15 mouse cellular contexts compared by ENCODE assay signal in genomic region chr2:102383069-102383834, GRCm38 (mm10). TPM values are rescaled to one million over a fixed set of nuclear protein-coding genes. Genes with fewer than 3 reads are reported as not detected.
DNase-seq lines count a peak whose midpoint lies in the region; ATAC-seq and TF ChIP-seq lines count a peak whose summit lies in the region.
"Had no signal": no experiment of that assay in that cellular context is flagged by ENCODE, and none has a peak within 500 bp of the region (broad histone marks: within the 10 kb centered on the region; RNA-seq: fewer than 3 reads in every experiment).

No protein-coding gene starts in this region.

- no peak overlapping the region for H3K4me2 ChIP-seq in forebrain, embryonic 12.5 days
- no peak overlapping the region for H3K4me2 ChIP-seq in forebrain, embryonic 13.5 days
- H3K4me2 ChIP-seq in CH12.LX (ENCODE audit: insufficient read depth, low read depth, poor library complexity, severe bottlenecking): peak overlapping the region; percentile 47
- H3K4me2 ChIP-seq: embryonic facial prominence, embryonic 13.5 days; stomach, embryonic 15.5 days had no signal

- no peak for TF ChIP-seq POLR2A in kidney, adult 2 months (IDR thresholded peaks at IDR 0.05; ENCODE audit: low read depth, low read length)
- TF ChIP-seq POLR2A in CH12.LX (IDR thresholded peaks at IDR 0.05; ENCODE audit: low read depth, low read length): no peak

- dilution Hi-C loops in CH12.LX (cut with MboI; ENCODE audit: extremely low pct_ligation_motif_present, extremely low pct_unique_long_range_greater_than_20kb, low sequenced_read_pairs): no loop called here

- TF ChIP-seq CTCF in kidney, adult 2 months (conservative IDR thresholded peaks at IDR 0.05; ENCODE audit: insufficient read depth, insufficient read length, low read depth, low read length): no peak
- no peak for TF ChIP-seq CTCF in CH12.LX (conservative IDR thresholded peaks at IDR 0.05 in 1 of 2, IDR thresholded peaks at IDR 0.05 in 1 of 2; ENCODE audit: low read depth in 2 of 2, low read length in 2 of 2)

- TF ChIP-seq RAD21 in CH12.LX (IDR thresholded peaks at IDR 0.05; ENCODE audit: low read depth, low read length): no peak

- in situ Hi-C loops in CH12.LX (cut with MboI; ENCODE audit: low pct_ligation_motif_present, low pct_unique_long_range_greater_than_20kb, low sequenced_read_pairs): no loop called here

- peaks cover 16% of the 10 kb centered on the region for H3K4me1 ChIP-seq in forebrain, embryonic 12.5 days
- peaks cover 22% of the 10 kb centered on the region for H3K4me1 ChIP-seq in forebrain, embryonic 13.5 days
- H3K4me1 ChIP-seq in kidney, adult 2 months (ENCODE audit: control insufficient read depth, insufficient read depth, low read length): peaks cover 42% of the 10 kb centered on the region
- H3K4me1 ChIP-seq in CH12.LX (ENCODE audit: control insufficient read depth in 1 of 2, insufficient read depth in 2 of 2): peaks cover 5 to 55% of the 10 kb centered on the region in 2 experiments; a peak in 3 of 4 replicates

- no peak for ATAC-seq in forebrain, embryonic 12.5 days (ENCODE audit: low FRiP score)
- ATAC-seq in forebrain, embryonic 13.5 days: no peak
- 0 out of 2 replicates have a peak, but pooled peaks have one; percentile 36 for ATAC-seq in megakaryocyte-erythroid progenitor cell, adult 5-6 weeks (replicated peaks; ENCODE audit: low FRiP score, low TSS enrichment, poor library complexity, severe bottlenecking)
- ATAC-seq: liver, postnatal 0 days had no signal

- no peaks in the 10 kb centered on the region for H3K36me3 ChIP-seq in forebrain, embryonic 12.5 days (replicated peaks)
- peaks cover 3% of the 10 kb centered on the region; the same call in 1 of the 2 replicates for H3K36me3 ChIP-seq in forebrain, embryonic 13.5 days (ENCODE audit: poor library complexity, severe bottlenecking)
- no peaks in the 10 kb centered on the region; the same call in 1 of the 2 replicates for H3K36me3 ChIP-seq in kidney, adult 2 months (ENCODE audit: control insufficient read depth, insufficient read depth, low read length)
- H3K36me3 ChIP-seq in CH12.LX (replicated peaks in 1 of 2; ENCODE audit: control insufficient read depth in 1 of 2, insufficient read depth in 1 of 2, low read length in 1 of 2): peaks cover 0 to 38% of the 10 kb centered on the region in 2 experiments

- no peak for TF ChIP-seq EP300 in CH12.LX (IDR thresholded peaks at IDR 0.05; ENCODE audit: low read length)

- 56% methylated on average over 3 of the region's 3 CpGs for WGBS in forebrain, embryonic 12.5 days
- WGBS in forebrain, embryonic 13.5 days: 57% methylated on average over 3 of the region's 3 CpGs
- WGBS in kidney, adult 2 months: 49% methylated on average over 3 of the region's 3 CpGs

- peak; percentile 18 for DNase-seq in kidney, adult 2 months
- DNase-seq in kidney, adult 18-20 months: no peak
- DNase-seq in CH12.LX (ENCODE audit: extremely low read depth): no peak
- DNase-seq in thymus, postnatal 10 days (ENCODE audit: low spot score in 2 of 2): no peak
- no peak for DNase-seq in frontal cortex, postnatal 25 days (ENCODE audit: low spot score in 2 of 2)
- DNase-seq: cerebellum, adult 9-10 months; kidney, postnatal 10 days; liver, postnatal 0 days; thymus, postnatal 4 days had no signal

- no peak overlapping the region for H3K27ac ChIP-seq in forebrain, embryonic 12.5 days
- no peak overlapping the region for H3K27ac ChIP-seq in forebrain, embryonic 13.5 days
- H3K27ac ChIP-seq in kidney, adult 2 months (ENCODE audit: insufficient read depth, low read depth, low read length): no peak overlapping the region
- no peak overlapping the region for H3K27ac ChIP-seq in CH12.LX (ENCODE audit: insufficient read depth, low read depth)
- H3K27ac ChIP-seq: embryonic facial prominence, embryonic 13.5 days; heart, embryonic 10.5 days; stomach, embryonic 15.5 days had no signal

- H3K9ac ChIP-seq in forebrain, embryonic 12.5 days: 0 out of 2 replicates have a peak overlapping the region, but pooled peaks have one; percentile 25
- no peak overlapping the region for H3K9ac ChIP-seq in forebrain, embryonic 13.5 days
- H3K9ac ChIP-seq in CH12.LX (ENCODE audit: insufficient read depth, low read depth): no peak overlapping the region
- H3K9ac ChIP-seq: embryonic facial prominence, embryonic 13.5 days; stomach, embryonic 15.5 days had no signal

- H3K27me3 ChIP-seq in forebrain, embryonic 12.5 days: no peaks in the 10 kb centered on the region
- H3K27me3 ChIP-seq in forebrain, embryonic 13.5 days: no peaks in the 10 kb centered on the region
- no peaks in the 10 kb centered on the region for H3K27me3 ChIP-seq in kidney, adult 2 months (replicated peaks; ENCODE audit: control insufficient read depth, insufficient read depth, low read length)
- H3K27me3 ChIP-seq in CH12.LX (replicated peaks): no peaks in the 10 kb centered on the region
- H3K27me3 ChIP-seq: embryonic facial prominence, embryonic 13.5 days; stomach, embryonic 15.5 days had no signal

- H3K79me2 ChIP-seq in CH12.LX (replicated peaks; ENCODE audit: control insufficient read depth, extremely low read depth, insufficient read depth, poor library complexity, severe bottlenecking): peaks cover 39% of the 10 kb centered on the region

- no peaks in the 10 kb centered on the region for H3K9me3 ChIP-seq in forebrain, embryonic 12.5 days
- H3K9me3 ChIP-seq in forebrain, embryonic 13.5 days (replicated peaks): no peaks in the 10 kb centered on the region
- peaks cover 2% of the 10 kb centered on the region for H3K9me3 ChIP-seq in CH12.LX (replicated peaks; ENCODE audit: low read length)
- H3K9me3 ChIP-seq: embryonic facial prominence, embryonic 13.5 days; heart, embryonic 10.5 days; stomach, embryonic 15.5 days had no signal

- no peak overlapping the region for H3K4me3 ChIP-seq in forebrain, embryonic 12.5 days (replicated peaks)
- H3K4me3 ChIP-seq in forebrain, embryonic 13.5 days: no peak overlapping the region
- H3K4me3 ChIP-seq in kidney, adult 2 months (ENCODE audit: insufficient read depth, low read depth, low read length): no peak overlapping the region
- H3K4me3 ChIP-seq in CH12.LX (replicated peaks in 1 of 3; ENCODE audit: low read depth in 2 of 3, low read length in 2 of 3, poor library complexity in 1 of 3): no peak overlapping the region
- H3K4me3 ChIP-seq: embryonic facial prominence, embryonic 13.5 days; heart, embryonic 10.5 days; stomach, embryonic 15.5 days had no signal

TF ChIP-seq in CH12.LX, 34 proteins besides CTCF, POLR2A, EP300 and RAD21:
- TF ChIP-seq MAX (IDR thresholded peaks at IDR 0.05; ENCODE audit: low read length) (no peak), USF1 (IDR thresholded peaks at IDR 0.05; ENCODE audit: low read depth, low read length) (peak; percentile 37; the same call in 1 of the 2 replicates), JUN (IDR thresholded peaks at IDR 0.05; ENCODE audit: insufficient read depth, low read depth, low read length) (no peak), HCFC1 (IDR thresholded peaks at IDR 0.05; ENCODE audit: low read depth, low read length) (no peak), USF2 (conservative IDR thresholded peaks at IDR 0.05; ENCODE audit: low read depth, low read length) (peak; percentile 41), SIN3A (IDR thresholded peaks at IDR 0.05; ENCODE audit: low read length) (no peak), CHD2 (IDR thresholded peaks at IDR 0.05; ENCODE audit: low read length) (no peak)

RNA-seq across cellular contexts. Expression of gene Trim44, which starts 24.4 kb away (rescaled TPM):
- polyA plus RNA-seq in forebrain, embryonic 12.5 days (2016; fragmentation: Nextera tagmentation; extraction: Ambion mirVana): 45.4 and 54.2 TPM in 2 replicates
- 32.5 and 36.5 TPM in 2 replicates for polyA plus RNA-seq in forebrain, embryonic 13.5 days (2015; fragmentation: Nextera tagmentation; extraction: Ambion mirVana)
- polyA plus RNA-seq in kidney, adult 2 months (2012; rRNA removed): 31.2 and 35.6 TPM in 2 replicates
- total RNA-seq in CH12.LX (2012; rRNA removed) (20.7 and 22.7 TPM in 2 replicates), CH12.LX (2014; rRNA removed) (26.9 and 28.0 TPM in 2 replicates)
- polyA plus RNA-seq in CH12.LX (2012; ENCODE audit: insufficient read length, low read depth): 77.5 and 80.9 TPM in 2 replicates
- total RNA-seq in megakaryocyte-erythroid progenitor cell, adult 5-6 weeks (2014; fragmentation: Nextera tagmentation): 34.9 and 37.2 TPM in 2 replicates
- 34.0 and 45.1 TPM in 2 replicates for total RNA-seq in megakaryocyte-erythroid progenitor cell, adult 5-6 weeks (2017)
